Mouse (Mus musculus): ENCODE measurements around the gene Gm20662. TPM values are rescaled to one million over a fixed set of nuclear protein-coding genes. Genes with fewer than 3 reads are reported as not detected.

The Gm20662 gene
- 0.58 and 0.95 TPM in 2 replicates for polyA plus RNA-seq (2012; rRNA removed)

GRCm38 (mm10) chr9:107996049-107996448 is at the start of gene Gm20662:
TSS of gene Gm20662 (plus strand) at chr9:107996349.

GRCm38 (mm10) chr9:107949922-107950235 is 46.3 kb upstream of the Gm20662 start, which contains the start of gene Traip:
TSS of gene Traip (plus strand) at chr9:107950136.

GRCm38 (mm10) chr9:107975399-107976386 is 20.5 kb upstream of the Gm20662 start, which contains the start of gene Uba7:
TSS of gene Uba7 (plus strand) at chr9:107975505.

DNA sequence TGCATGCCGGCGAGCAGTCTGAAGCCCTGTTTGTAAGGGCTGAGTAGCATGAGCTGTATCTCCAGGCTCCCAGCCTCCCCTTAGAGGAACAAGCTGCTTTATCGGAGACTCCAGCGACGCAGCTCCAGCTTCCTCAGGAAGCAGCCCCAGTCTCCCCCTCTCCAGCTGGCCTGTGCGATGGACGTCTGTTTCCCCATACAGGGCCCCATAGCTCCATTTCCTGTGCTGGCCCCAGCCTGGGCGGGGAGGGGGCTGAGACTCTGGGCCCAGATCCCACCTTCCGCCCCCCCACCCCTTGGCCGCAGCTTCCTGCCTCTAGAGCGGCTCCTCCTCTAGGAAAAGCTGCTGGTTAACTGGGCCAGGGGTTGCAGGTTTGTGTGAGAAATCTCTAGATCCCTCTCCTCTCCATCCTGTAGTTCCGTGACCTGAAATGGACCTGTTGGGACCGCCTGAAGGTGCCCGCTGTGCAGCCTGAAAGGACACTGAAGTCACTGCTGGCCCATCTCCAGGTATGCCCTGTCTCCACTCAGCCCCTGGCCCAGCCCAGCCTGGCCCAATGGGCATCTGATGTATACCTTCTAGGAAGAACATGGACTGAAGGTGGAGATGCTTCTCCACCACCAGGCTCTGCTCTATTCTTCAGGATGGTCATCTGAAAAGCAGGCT is 13.3 kb upstream of the Gm20662 start, which contains the start of gene Gm20661:
Gene Gm20661, plus strand, starts transcription at position 378 of the 666 bp plus-strand sequence.

DNA sequence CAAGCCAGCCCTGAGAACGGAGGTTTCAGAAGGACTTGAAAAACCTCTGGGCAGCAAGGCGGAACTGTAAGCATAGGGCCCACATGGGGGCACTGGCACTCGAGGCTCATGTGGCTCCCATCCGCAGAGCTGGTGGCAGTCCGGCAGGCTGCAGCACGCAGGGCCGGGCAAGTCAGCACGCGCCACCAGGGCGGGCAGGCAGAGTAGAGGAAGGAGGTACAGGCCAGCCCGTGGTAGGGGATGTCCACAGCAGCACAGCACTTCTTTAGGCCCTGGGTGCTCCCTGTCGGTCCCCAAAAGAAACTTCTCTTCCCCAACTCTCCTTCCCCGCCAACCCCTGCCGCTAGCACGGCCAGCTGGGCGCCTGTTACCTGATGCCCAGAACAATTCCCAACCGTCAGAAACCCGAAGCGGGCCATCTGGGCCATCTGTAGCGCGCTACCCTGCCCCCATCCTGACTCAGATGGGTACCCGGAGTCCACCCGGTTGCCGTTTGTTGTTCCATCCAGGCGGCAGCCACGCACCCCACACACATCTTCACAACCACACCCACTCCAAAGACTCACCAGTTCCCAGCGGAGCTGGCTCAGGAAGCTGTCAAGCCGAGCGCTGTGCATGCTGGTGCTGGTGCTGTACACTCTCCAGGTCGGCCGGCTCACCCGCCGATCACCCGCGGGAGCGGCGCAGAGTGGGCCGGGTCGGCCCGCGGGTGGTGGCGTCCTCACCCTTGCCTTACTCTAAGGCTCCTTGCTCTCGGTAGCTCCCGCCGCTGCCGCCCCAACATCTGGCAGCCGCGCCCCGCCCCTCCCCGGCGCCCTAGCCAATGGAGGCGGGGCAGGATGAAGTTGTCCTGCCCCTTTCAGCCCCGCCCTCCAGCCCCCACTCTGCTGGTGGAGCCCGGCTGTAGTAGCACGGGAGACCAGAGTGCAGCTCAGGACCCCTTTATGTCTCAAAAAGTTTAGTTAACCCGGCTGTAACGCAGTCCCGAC is 10.7 kb upstream of the Gm20662 start, which contains the start of gene Inka1:
Gene Inka1, minus strand, starts transcription at position 749 of the 989 bp plus-strand sequence.

DNA sequence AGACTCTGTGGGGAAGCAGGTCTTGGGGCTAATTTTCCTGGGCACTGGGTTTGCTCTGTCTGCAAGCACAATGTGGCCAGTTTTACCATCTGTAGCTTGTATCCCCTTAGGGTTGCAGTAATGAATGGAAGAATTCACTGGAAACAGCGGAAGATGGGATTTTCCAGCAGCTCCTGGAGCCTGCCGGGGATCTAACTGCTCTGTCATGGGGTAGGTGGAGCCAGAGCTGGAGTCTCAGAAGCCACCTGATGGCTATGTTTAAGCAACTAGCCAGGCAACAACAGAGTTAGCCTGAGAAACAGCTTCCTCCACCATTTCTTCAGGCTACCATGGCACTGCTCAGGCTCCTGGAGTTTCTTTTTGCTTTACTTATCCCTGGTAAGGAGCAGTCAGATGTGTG is 4.0 kb upstream of the Gm20662 start, which contains the start of gene Cdhr4:
Gene Cdhr4, plus strand, starts transcription at position 301 of the 400 bp plus-strand sequence.

GRCm38 (mm10) chr9:108001922-108002770 is 6.0 kb downstream of the Gm20662 start, which contains the start of gene Ip6k1:
TSS of gene Ip6k1 (plus strand) at chr9:108002501.

DNA sequence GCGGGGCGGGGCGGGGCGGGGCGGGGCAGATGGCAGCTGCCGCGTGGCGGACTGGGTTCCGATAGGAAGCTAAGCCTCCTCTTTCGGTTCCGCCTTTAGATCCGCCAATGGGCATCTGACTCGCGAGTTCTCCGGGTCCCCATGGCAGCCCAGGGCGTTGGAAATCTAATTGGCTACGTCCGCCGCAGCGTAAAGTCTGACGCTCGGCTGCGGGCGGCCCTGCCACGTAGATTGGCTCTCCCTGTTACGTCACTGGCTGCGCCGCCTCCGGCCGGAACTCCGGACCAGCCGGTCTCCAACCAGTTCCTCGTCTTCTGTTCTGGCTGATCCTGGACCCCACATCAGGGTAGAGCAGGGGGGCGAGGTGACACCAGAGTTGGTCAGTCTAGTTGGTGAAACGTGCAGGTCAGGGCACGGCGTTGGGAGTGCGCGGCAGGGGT is 52.9 kb downstream of the Gm20662 start, which contains the start of gene Gmppb:
Gene Gmppb, plus strand, starts transcription at position 227 of the 440 bp plus-strand sequence.

DNA sequence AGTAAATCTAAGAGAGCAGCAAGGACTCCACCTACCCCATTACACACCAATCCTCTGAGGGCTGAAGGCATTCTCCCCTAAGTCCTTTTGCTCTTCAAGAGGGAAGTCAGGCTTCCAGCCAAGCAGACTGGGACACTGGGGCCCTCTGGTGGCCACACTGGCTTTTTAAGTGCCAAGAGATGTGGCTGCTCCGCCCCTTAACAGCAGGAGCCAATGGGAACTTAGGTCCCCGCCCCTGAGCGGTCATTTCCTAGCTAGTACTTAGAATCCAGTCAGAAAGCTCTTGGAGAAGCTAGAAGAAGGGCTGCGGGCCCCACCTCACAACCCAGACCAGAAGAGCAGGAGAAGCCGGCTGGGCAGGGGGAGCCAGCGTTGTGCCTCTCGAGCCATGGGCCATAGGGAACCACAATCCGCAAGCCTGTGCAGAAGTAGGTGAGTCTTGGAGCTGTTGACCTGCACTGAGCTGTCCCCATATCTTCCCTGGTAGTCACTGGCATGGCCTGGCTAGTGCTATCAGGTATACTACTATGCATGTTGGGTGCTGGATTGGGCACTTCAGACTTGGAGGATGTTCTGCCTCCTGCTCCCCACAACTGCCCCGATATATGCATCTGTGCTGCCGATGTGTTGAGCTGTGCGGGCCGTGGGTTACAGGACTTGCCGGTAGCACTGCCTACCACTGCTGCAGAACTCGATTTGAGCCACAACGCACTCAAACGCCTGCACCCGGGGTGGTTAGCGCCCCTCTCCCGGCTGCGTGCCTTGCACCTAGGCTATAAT is 56.9 kb downstream of the Gm20662 start, which contains the start of gene Amigo3:
Gene Amigo3, plus strand, starts transcription at position 275 of the 780 bp plus-strand sequence.

GRCm38 (mm10) chr9:108080168-108080567 is 84.0 kb downstream of the Gm20662 start, which contains the start of gene Mst1:
TSS of gene Mst1 (plus strand) at chr9:108080436.

GRCm38 (mm10) chr9:108082988-108083431 is 86.9 kb downstream of the Gm20662 start, which contains the start of gene Rnf123:
TSS of gene Rnf123 (minus strand) at chr9:108083346.

DNA sequence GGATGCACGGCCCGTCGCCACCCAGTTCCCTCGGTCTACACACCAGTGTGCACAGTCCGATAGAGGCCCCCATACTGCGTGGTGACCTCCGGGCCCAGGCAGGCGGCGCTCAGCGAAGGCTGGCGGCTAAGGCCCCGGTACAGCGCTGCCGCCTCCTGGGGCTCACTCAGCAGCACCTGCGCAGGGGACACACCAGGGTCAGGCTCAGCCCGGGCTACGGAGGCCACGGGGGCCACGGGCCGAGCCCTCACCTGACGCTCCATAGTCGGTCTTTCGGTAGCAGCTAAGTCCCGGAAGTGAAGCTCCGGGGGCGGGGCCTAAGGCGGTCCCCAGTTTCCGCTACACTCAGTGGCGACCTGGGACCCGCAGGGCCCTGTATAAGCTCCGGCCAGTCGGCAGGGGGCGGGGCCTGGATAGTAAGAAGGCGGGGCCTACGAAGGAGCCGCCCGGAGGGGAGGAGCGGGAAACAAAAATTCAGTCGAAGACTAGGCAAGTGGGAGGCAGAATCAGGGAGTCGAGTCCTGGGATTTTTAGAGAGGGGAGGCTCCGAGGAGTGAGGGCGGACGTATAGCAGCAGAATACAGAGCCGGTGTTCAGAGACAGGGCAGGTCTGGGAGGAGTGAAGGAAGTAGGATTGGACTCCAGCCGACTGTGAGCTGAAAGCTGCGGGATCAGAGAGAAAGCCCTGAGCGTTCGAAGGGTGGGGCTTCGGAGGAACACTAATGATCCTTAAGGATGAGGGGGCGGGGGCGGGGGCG is 98.2 kb downstream of the Gm20662 start, which contains the start of gene Apeh:
Gene Apeh, minus strand, starts transcription at position 423 of the 758 bp plus-strand sequence.

Other genes starting within 250 kb of the Gm20662 start
- gene Rbm5, start 225.4 kb upstream of the Gm20662 start, polyA plus RNA-seq (2012; rRNA removed), result 38.0 and 39.9 TPM in 2 replicates
- gene Rbm6, start 123.1 kb upstream of the Gm20662 start, polyA plus RNA-seq (2012; rRNA removed), result 21.5 and 22.3 TPM in 2 replicates
- 3.8 and 3.9 TPM in 2 replicates for gene Mon1a, start 108.2 kb upstream of the Gm20662 start, polyA plus RNA-seq (2012; rRNA removed)
- 0.98 and 1.0 TPM in 2 replicates for gene Mst1r, start 89.5 kb upstream of the Gm20662 start, polyA plus RNA-seq (2012; rRNA removed)
- gene Actl11, start 67.9 kb upstream of the Gm20662 start, polyA plus RNA-seq (2012; rRNA removed), result not detected in 2 replicates
- gene Camkv, start 60.7 kb upstream of the Gm20662 start, polyA plus RNA-seq (2012; rRNA removed), result 0.10 and 0.13 TPM in 2 replicates
- 6.3 and 8.5 TPM in 2 replicates for gene Traip, start 46.2 kb upstream of the Gm20662 start, polyA plus RNA-seq (2012; rRNA removed)
- 73.2 and 97.2 TPM in 2 replicates for gene Uba7, start 20.8 kb upstream of the Gm20662 start, polyA plus RNA-seq (2012; rRNA removed)
- gene Gm20661, start 13.3 kb upstream of the Gm20662 start, polyA plus RNA-seq (2012; rRNA removed), result 0.65 and 0.71 TPM in 2 replicates
- gene Inka1, start 10.5 kb upstream of the Gm20662 start, polyA plus RNA-seq (2012; rRNA removed), result 27.4 and 29.9 TPM in 2 replicates
- gene Cdhr4, start 3.9 kb upstream of the Gm20662 start, polyA plus RNA-seq (2012; rRNA removed), result 2.4 and 3.3 TPM in 2 replicates
- gene Ip6k1, start 6.2 kb downstream of the Gm20662 start, polyA plus RNA-seq (2012; rRNA removed), result 27.1 and 30.8 TPM in 2 replicates
- gene Gmppb, start 52.9 kb downstream of the Gm20662 start, polyA plus RNA-seq (2012; rRNA removed), result 8.2 and 9.5 TPM in 2 replicates
- gene Amigo3, start 56.8 kb downstream of the Gm20662 start, polyA plus RNA-seq (2012; rRNA removed), result 0.42 and 0.55 TPM in 2 replicates
- gene Mst1, start 84.1 kb downstream of the Gm20662 start, polyA plus RNA-seq (2012; rRNA removed), result 17.8 and 19.6 TPM in 2 replicates
- 105 and 129 TPM in 2 replicates for gene Rnf123, start 87.0 kb downstream of the Gm20662 start, polyA plus RNA-seq (2012; rRNA removed)
- 116 and 139 TPM in 2 replicates for gene Apeh, start 98.3 kb downstream of the Gm20662 start, polyA plus RNA-seq (2012; rRNA removed)
- 0.86 and 0.89 TPM in 2 replicates for gene Bsn, start 194.0 kb downstream of the Gm20662 start, polyA plus RNA-seq (2012; rRNA removed)